In the genomic region with DNA sequence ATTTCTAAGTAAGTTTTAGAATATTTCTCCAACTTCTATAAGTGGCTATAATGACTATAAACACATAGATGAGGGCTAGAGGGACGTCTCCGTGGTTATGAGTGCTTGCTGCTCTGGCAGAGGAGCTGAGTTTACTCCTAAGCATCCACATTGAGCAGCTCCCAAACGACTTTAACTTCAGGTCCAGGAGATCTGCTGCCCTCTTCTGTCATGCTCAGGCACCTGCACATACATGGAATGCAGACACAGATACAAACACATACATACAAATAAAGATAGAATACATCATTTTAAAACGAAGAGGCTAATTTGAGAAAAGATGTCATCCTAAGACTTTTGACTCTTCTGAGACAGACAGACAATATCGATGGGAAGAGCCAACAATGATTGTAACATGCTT, we compare ENCODE assay signal across 9 mouse cellular contexts. TPM values are rescaled to one million over a fixed set of nuclear protein-coding genes. Genes with fewer than 3 reads are reported as not detected.
DNase-seq lines count a peak whose midpoint lies in the region; ATAC-seq and TF ChIP-seq lines count a peak whose summit lies in the region.
"Had no signal": no experiment of that assay in that cellular context is flagged by ENCODE, and none has a peak within 500 bp of the region (broad histone marks: within the 10 kb centered on the region; RNA-seq: fewer than 3 reads in every experiment).

No protein-coding gene starts in this region.

- no peaks in the 10 kb centered on the region for H3K36me3 ChIP-seq in heart, postnatal 0 days (replicated peaks; ENCODE audit: control insufficient read depth, insufficient read depth, low read length)
- H3K36me3 ChIP-seq in heart, embryonic 12.5 days: no peaks in the 10 kb centered on the region
- no peaks in the 10 kb centered on the region for H3K36me3 ChIP-seq in megakaryocyte, embryonic 14.5 days (replicated peaks; ENCODE audit: low read length)

- POLR2A ChIA-PET in Patski (lab: Charles Lee): no interaction called here

- no peaks in the 10 kb centered on the region for H3K9me3 ChIP-seq in heart, postnatal 0 days (replicated peaks; ENCODE audit: control insufficient read depth, low read length)
- no peaks in the 10 kb centered on the region for H3K9me3 ChIP-seq in heart, embryonic 12.5 days (replicated peaks)
- no peaks in the 10 kb centered on the region for H3K9me3 ChIP-seq in megakaryocyte, embryonic 14.5 days

- ATAC-seq in heart, postnatal 0 days (ENCODE audit: insufficient read depth, low read depth): no peak
- no peak for ATAC-seq in heart, embryonic 12.5 days (ENCODE audit: insufficient number of reproducible peaks, low FRiP score)
- no peak for ATAC-seq in megakaryocyte, adult 5-6 weeks (ENCODE audit: poor library complexity, severe bottlenecking)
- no peak for ATAC-seq in Patski

- no peak for DNase-seq in heart, postnatal 0 days (ENCODE audit: low spot score)
- no peak for DNase-seq in Patski (ENCODE audit: low read depth, low spot score)
- peak; percentile 44 for DNase-seq in mesoderm, embryonic 11.5 days (ENCODE audit: low read depth, low spot score)
- DNase-seq in left cerebral cortex, postnatal 36 days (ENCODE audit: low spot score in 2 of 2): no peak
- DNase-seq in layer of hippocampus, adult 8-10 months (ENCODE audit: low spot score in 2 of 2): no peak
- DNase-seq: gastrocnemius, postnatal 14 days had no signal

- intact Hi-C loops in left cerebral cortex, postnatal 36 days (cut with DNase I): loop anchor here (5.0 to 10.0 kb wide), 2 partner anchors 738 to 981 kb away; no protein-coding TSS in a partner anchor

- H3K4me2 ChIP-seq in heart, postnatal 0 days (ENCODE audit: low read depth, low read length): no peak overlapping the region
- no peak overlapping the region for H3K4me2 ChIP-seq in heart, embryonic 12.5 days

- H3K9ac ChIP-seq in heart, postnatal 0 days (replicated peaks; ENCODE audit: low read depth, low read length): no peak overlapping the region
- no peak overlapping the region for H3K9ac ChIP-seq in heart, embryonic 12.5 days

- no peak for TF ChIP-seq EP300 in heart, postnatal 0 days (IDR thresholded peaks at IDR 0.05; ENCODE audit: low read depth)

- 8% methylated on average over 5 of the region's 5 CpGs for WGBS in heart, postnatal 0 days
- WGBS in heart, embryonic 12.5 days: 7% methylated on average over 5 of the region's 5 CpGs

- no peak overlapping the region for H3K27ac ChIP-seq in heart, postnatal 0 days (ENCODE audit: low read depth)
- H3K27ac ChIP-seq in heart, embryonic 12.5 days (ENCODE audit: poor library complexity, severe bottlenecking): no peak overlapping the region

- H3K27me3 ChIP-seq in heart, postnatal 0 days (ENCODE audit: control insufficient read depth, insufficient read depth, low read length): no peaks in the 10 kb centered on the region
- no peaks in the 10 kb centered on the region for H3K27me3 ChIP-seq in heart, embryonic 12.5 days (replicated peaks)
- H3K27me3 ChIP-seq in megakaryocyte, embryonic 14.5 days (replicated peaks): no peaks in the 10 kb centered on the region
- H3K27me3 ChIP-seq in Patski: peaks cover 22% of the 10 kb centered on the region

- TF ChIP-seq CTCF in heart, postnatal 0 days (IDR thresholded peaks at IDR 0.05; ENCODE audit: low read depth): peak; percentile 58
- peak; percentile 63 for TF ChIP-seq CTCF in Patski (IDR thresholded peaks at IDR 0.05)

- H3K4me1 ChIP-seq in heart, postnatal 0 days (ENCODE audit: control insufficient read depth, insufficient read depth): peaks cover 8% of the 10 kb centered on the region
- H3K4me1 ChIP-seq in heart, embryonic 12.5 days (replicated peaks): peaks cover 5% of the 10 kb centered on the region
- peaks cover 62% of the 10 kb centered on the region for H3K4me1 ChIP-seq in megakaryocyte, embryonic 14.5 days

- no peak overlapping the region for H3K4me3 ChIP-seq in heart, postnatal 0 days (ENCODE audit: low read depth, low read length)
- no peak overlapping the region for H3K4me3 ChIP-seq in heart, embryonic 12.5 days
- H3K4me3 ChIP-seq in megakaryocyte, embryonic 14.5 days (replicated peaks): peak overlapping the region; percentile 67

- in situ Hi-C loops in Patski (cut with MboI; ENCODE audit: low pct_unique_long_range_greater_than_20kb): no loop called here

- CTCF ChIA-PET in Patski (lab: Charles Lee): interaction anchor here (1.3 kb wide), 1 partner anchor 738 kb away, joined by 5 read pairs; no protein-coding TSS in a partner anchor

RNA-seq across cellular contexts. Expression of a gene that starts 3.5 kb away (rescaled TPM):
- total RNA-seq in heart, postnatal 0 days (2014; rRNA removed; ENCODE audit: low replicate concordance): 64.1 and 69.2 TPM in 2 replicates
- polyA plus RNA-seq in heart, postnatal 0 days (2015; fragmentation: Nextera tagmentation; extraction: Ambion mirVana): 42.6 and 48.4 TPM in 2 replicates
- 51.4 and 53.0 TPM in 2 replicates for polyA plus RNA-seq in heart, embryonic 12.5 days (2016; fragmentation: Nextera tagmentation; extraction: Ambion mirVana)
- polyA plus RNA-seq in megakaryocyte, embryonic 14.5 days (2012; ENCODE audit: insufficient read depth, low replicate concordance): 3.4 and 4.4 TPM in 2 replicates
- 27.0 and 30.5 TPM in 2 replicates for total RNA-seq in megakaryocyte, adult 5-6 weeks (2015)
- 56.2 and 59.1 TPM in 2 replicates for total RNA-seq in megakaryocyte, adult 5-6 weeks (2017)
- polyA plus RNA-seq in Patski (2021): 56.8 TPM
- total RNA-seq in left cerebral cortex, postnatal 36 days (2021): 100 to 1,000 TPM; 109 to 113 TPM
- total RNA-seq in layer of hippocampus, adult 8-10 months (2022): 100 to 1,000 TPM in 3 of 4 experiments, 10 to 100 TPM in 1; 97.8 to 109 (median 104) TPM

RNA-seq across cellular contexts. Expression of a gene that starts 31.0 kb away (rescaled TPM):
- total RNA-seq in heart, postnatal 0 days (2014; rRNA removed; ENCODE audit: low replicate concordance): not detected in 2 replicates
- not detected in 2 replicates for polyA plus RNA-seq in heart, postnatal 0 days (2015; fragmentation: Nextera tagmentation; extraction: Ambion mirVana)
- 0.05 TPM in 1 of 2 replicates, not detected in the other for polyA plus RNA-seq in heart, embryonic 12.5 days (2016; fragmentation: Nextera tagmentation; extraction: Ambion mirVana)
- 0.16 TPM in 1 of 2 replicates, not detected in the other for polyA plus RNA-seq in megakaryocyte, embryonic 14.5 days (2012; ENCODE audit: insufficient read depth, low replicate concordance)
- not detected in 2 replicates for total RNA-seq in megakaryocyte, adult 5-6 weeks (2015)
- not detected in 2 replicates for total RNA-seq in megakaryocyte, adult 5-6 weeks (2017)
- not detected for polyA plus RNA-seq in Patski (2021)
- total RNA-seq in left cerebral cortex, postnatal 36 days (2021): 10 to 100 TPM; 10.3 to 12.7 TPM
- 10 to 100 TPM; 16.5 to 21.1 (median 18.4) TPM for total RNA-seq in layer of hippocampus, adult 8-10 months (2022)
- total RNA-seq: gastrocnemius, postnatal 14 days had no signal

Comparison
In these comparisons a context has a peak if more than half of its experiments do, and no peak if none do; other contexts are left out.
1. RNA of a gene that starts 31.0 kb away (total RNA-seq): 16.5 to 21.1 TPM in layer of hippocampus, adult 8-10 months and 10.3 to 12.7 TPM in left cerebral cortex, postnatal 36 days; not detected in heart, postnatal 0 days and not detected in megakaryocyte, adult 5-6 weeks; every median in the first group is over 10 times any median in the second.